Comparison of ENCODE assay signal across 22 mouse cellular contexts in genomic region chr7:115084711-115085380, GRCm38 (mm10).
DNase-seq lines count a peak whose midpoint lies in the region; ATAC-seq and TF ChIP-seq lines count a peak whose summit lies in the region.
"Had no signal": no experiment of that assay in that cellular context is flagged by ENCODE, and none has a peak within 500 bp of the region (broad histone marks: within the 10 kb centered on the region; RNA-seq: fewer than 3 reads in every experiment).

No protein-coding gene starts in this region.

- TF ChIP-seq EP300 in liver, postnatal 0 days (IDR thresholded peaks at IDR 0.05; ENCODE audit: low read depth) = no peak

- H3K9ac ChIP-seq in liver, embryonic 12.5 days = no peak overlapping the region
- no peak overlapping the region for H3K9ac ChIP-seq in liver, postnatal 0 days (replicated peaks)
- H3K9ac ChIP-seq: lung, embryonic 14.5 days; neural tube, embryonic 12.5 days had no signal

- 31% methylated on average over 3 of the region's 3 CpGs for WGBS in liver, embryonic 12.5 days (ENCODE audit: insufficient replicate concordance)
- 37% methylated on average over 3 of the region's 3 CpGs for WGBS in liver, postnatal 0 days (ENCODE audit: insufficient replicate concordance)

- DNase-seq in liver, postnatal 0 days = no peak
- DNase-seq in c-Kit-positive CD71-negative TER-119-negative erythroid progenitor cells, embryonic 14.5 days (ENCODE audit: low read depth) = peak; percentile 17
- DNase-seq in telencephalon, adult 2 months (ENCODE audit: low read depth, low spot score) = peak; percentile 22
- no peak for DNase-seq in layer of hippocampus, adult 8-10 months (ENCODE audit: low spot score in 2 of 2)
- no peak for DNase-seq in urinary bladder, postnatal 4 days (ENCODE audit: low spot score in 2 of 2)
- DNase-seq: adrenal gland, postnatal 10 days; cerebellum, adult 11-12 months; cerebellum, postnatal 36 days; liver; lung, embryonic 14.5 days; right cerebral cortex, adult 18-20 months; spleen, adult 18-20 months; thymus, adult 18-20 months had no signal

- no peak for TF ChIP-seq CTCF in liver, postnatal 0 days (IDR thresholded peaks at IDR 0.05; ENCODE audit: low read depth)

- ATAC-seq in liver, embryonic 12.5 days = peak; percentile 8; the same call in 1 of the 2 replicates
- no peak for ATAC-seq in liver, postnatal 0 days
- ATAC-seq in megakaryocyte, adult 5-6 weeks (ENCODE audit: poor library complexity, severe bottlenecking) = peak; percentile 96
- ATAC-seq: activated CD4-positive, CD25-positive, alpha-beta regulatory T cell, adult 4 months; hindbrain, postnatal 0 days; intestine, postnatal 0 days had no signal

- no peaks in the 10 kb centered on the region for H3K36me3 ChIP-seq in liver, embryonic 12.5 days
- H3K36me3 ChIP-seq in liver, postnatal 0 days (replicated peaks; ENCODE audit: insufficient read depth, low read length) = no peaks in the 10 kb centered on the region
- H3K36me3 ChIP-seq: hindbrain, embryonic 10.5 days; midbrain, embryonic 10.5 days; neural tube, embryonic 12.5 days had no signal

- no peak overlapping the region for H3K4me3 ChIP-seq in liver, embryonic 12.5 days
- no peak overlapping the region for H3K4me3 ChIP-seq in liver, postnatal 0 days (ENCODE audit: low read depth, low read length)
- H3K4me3 ChIP-seq: hindbrain, embryonic 10.5 days; midbrain, embryonic 10.5 days; neural tube, embryonic 12.5 days had no signal

- H3K4me2 ChIP-seq in liver, embryonic 12.5 days = no peak overlapping the region
- no peak overlapping the region for H3K4me2 ChIP-seq in liver, postnatal 0 days (ENCODE audit: low read depth, low read length)
- H3K4me2 ChIP-seq: lung, embryonic 14.5 days; neural tube, embryonic 12.5 days had no signal

- H3K9me3 ChIP-seq in liver, embryonic 12.5 days (replicated peaks) = no peaks in the 10 kb centered on the region
- no peaks in the 10 kb centered on the region for H3K9me3 ChIP-seq in liver, postnatal 0 days (ENCODE audit: low read length)
- H3K9me3 ChIP-seq: hindbrain, embryonic 10.5 days; midbrain, embryonic 10.5 days; neural tube, embryonic 12.5 days had no signal

- H3K27me3 ChIP-seq in liver, embryonic 12.5 days (replicated peaks) = no peaks in the 10 kb centered on the region
- H3K27me3 ChIP-seq in liver, postnatal 0 days (ENCODE audit: insufficient read depth, low read length) = no peaks in the 10 kb centered on the region
- H3K27me3 ChIP-seq: neural tube, embryonic 12.5 days had no signal

- H3K27ac ChIP-seq in liver, embryonic 12.5 days = no peak overlapping the region
- no peak overlapping the region for H3K27ac ChIP-seq in liver, postnatal 0 days (ENCODE audit: low read depth)
- H3K27ac ChIP-seq: hindbrain, embryonic 10.5 days; hindbrain, postnatal 0 days; kidney, postnatal 0 days; midbrain, embryonic 10.5 days; neural tube, embryonic 12.5 days had no signal

- no peaks in the 10 kb centered on the region for H3K4me1 ChIP-seq in liver, embryonic 12.5 days
- no peaks in the 10 kb centered on the region for H3K4me1 ChIP-seq in liver, postnatal 0 days (ENCODE audit: insufficient read depth)
- H3K4me1 ChIP-seq: midbrain, embryonic 10.5 days; neural tube, embryonic 12.5 days had no signal

Comparison
In these comparisons a context has a peak if more than half of its experiments do, and no peak if none do; other contexts are left out.
1. DNase-seq: peak in c-Kit-positive CD71-negative TER-119-negative erythroid progenitor cells, embryonic 14.5 days (single experiment) and telencephalon, adult 2 months (single experiment); none in liver, postnatal 0 days (single experiment), layer of hippocampus, adult 8-10 months (0 of 2) and urinary bladder, postnatal 4 days (0 of 2).